Mouse (Mus musculus) heart, adult 2 months (tissue): Measurements from ENCODE around the gene Uba3. TPM values are rescaled to one million over a fixed set of nuclear protein-coding genes. Genes with fewer than 3 reads are reported as not detected.

ENCODE experiments used
- DNase-seq, 2 experiments: peaks; one replicate each; pipeline ENCODE4 v3.0.0; 2021
- H3K27ac ChIP-seq: fragments of 200-600 bp; 2 replicates; pipeline ENCODE4 v1.8.1; 2022
- H3K27me3 ChIP-seq: fragments of 200-500 bp; 2 replicates; pipeline ENCODE4 v1.6.1; 2012; ENCODE audit warnings: mild to moderate bottlenecking, low read length, inconsistent platforms, mixed read lengths; ENCODE audit not compliant: control insufficient read depth, insufficient read depth
- H3K36me3 ChIP-seq: fragments of 200-500 bp; 2 replicates; pipeline ENCODE4 v1.6.1; 2012; ENCODE audit warnings: low read length, inconsistent platforms; ENCODE audit not compliant: control insufficient read depth, insufficient read depth
- H3K4me1 ChIP-seq: fragments of 200-500 bp; 2 replicates; pipeline ENCODE4 v1.6.1; 2011; ENCODE audit warnings: low read length; ENCODE audit not compliant: control insufficient read depth, insufficient read depth
- H3K4me3 ChIP-seq: fragments of 200-600 bp; 2 replicates; pipeline ENCODE4 v1.8.1; 2022
- H3K79me2 ChIP-seq: fragments of 200-500 bp; replicated peaks from 2 replicates; pipeline ENCODE4 v1.6.1; 2012; ENCODE audit warnings: mild to moderate bottlenecking, inconsistent platforms, low read length, moderate library complexity, mixed read lengths; ENCODE audit not compliant: control insufficient read depth, insufficient read depth
- H3K9ac ChIP-seq: fragments of 200-500 bp; 2 replicates; pipeline ENCODE4 v1.6.1; 2012; ENCODE audit warnings: low read depth, mild to moderate bottlenecking, control low read depth, inconsistent platforms, low read length, mixed read lengths
- CTCF ChIP-seq: fragments of 200-600 bp; IDR thresholded peaks from 2 replicates; pipeline ENCODE4 v1.8.1; 2022; ENCODE audit warnings: antibody characterized with exemption, mild to moderate bottlenecking, moderate library complexity
- EP300 ChIP-seq: fragments of 200-500 bp; IDR thresholded peaks from 2 replicates; pipeline ENCODE4 v1.6.1; 2011; ENCODE audit warnings: low read depth, low read length, control low read depth; ENCODE audit not compliant: insufficient read depth
- POLR2A ChIP-seq: fragments of 200-500 bp; IDR thresholded peaks from 2 replicates; pipeline ENCODE4 v1.6.1; 2011; ENCODE audit warnings: mild to moderate bottlenecking, low read depth, low read length, control low read depth; ENCODE audit not compliant: insufficient read depth
- WGBS: fragments of 180-500 bp; shearing (Covaris S2); methylation state at CpG from one replicate; pipeline ENCODE4 v1.1.7; 2018; 5-methylcytosine and 5-hydroxymethylcytosine counted together
- intact Hi-C: fragments of 180-260 bp; cut with DNase I; formaldehyde crosslinking; loops from one replicate; pipeline ENCODE4 v1.15.1; 2025
- polyA plus RNA-seq: library from polyadenylated mRNA; depleted of rRNA; stranded (reverse); fragments of >200 nt; gene quantifications from 2 replicates; pipeline ENCODE4 v1.2.3, GENCODE M21; 2012
- total RNA-seq, 2 experiments: library from RNA; stranded (reverse); gene quantifications; 2 replicates each; pipeline ENCODE4 v1.2.3; 2021

Uba3 gene
- total and polyA plus RNA-seq, 3 experiments: 20.0 to 59.3 (median 55.2) TPM

GRCm38 (mm10) chr6:97150156-97150555 lies 55.3 kb downstream of the Uba3 start:
- peaks cover 3% of the 10 kb centered on the region for H3K4me1 ChIP-seq
- no peak for DNase-seq
- H3K9ac ChIP-seq: no peak overlapping the region
- H3K4me3 ChIP-seq: no peak overlapping the region
- TF ChIP-seq EP300 (no peak), CTCF (peak; percentile 49)
- no peaks in the 10 kb centered on the region for H3K79me2 ChIP-seq
- H3K27ac ChIP-seq: no peak overlapping the region
- no peaks in the 10 kb centered on the region for H3K27me3 ChIP-seq
- WGBS: 84% methylated on average over 6 of the region's 6 CpGs
- H3K36me3 ChIP-seq: 0 out of 2 replicates have a peak, but pooled peaks cover 3% of the 10 kb centered on the region
- intact Hi-C loops: no loop called here

DNA sequence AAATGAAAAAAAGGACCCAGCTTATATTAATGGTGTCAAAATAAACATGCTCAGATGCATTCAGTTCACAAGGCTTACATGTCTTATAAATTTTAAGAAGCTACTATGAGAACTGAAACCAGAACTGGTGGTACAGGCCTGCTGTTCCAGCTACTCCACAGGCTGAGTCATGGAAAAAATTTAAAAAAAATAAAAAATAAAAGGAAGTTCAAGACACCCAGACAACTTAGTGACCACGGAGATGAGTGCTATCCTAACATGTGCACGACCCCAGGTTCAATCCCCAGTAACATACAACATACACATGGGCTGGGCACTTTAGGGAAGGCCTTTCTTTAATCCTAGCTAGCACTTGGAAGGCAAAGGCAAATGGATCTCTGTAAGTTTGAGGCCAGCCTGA lies 55.7 kb downstream of the Uba3 start:
- Histone ChIP-seq H3K4me1 (peaks cover 4% of the 10 kb centered on the region), H3K79me2 (no peaks in the 10 kb centered on the region), H3K27me3 (no peaks in the 10 kb centered on the region), H3K4me3 (no peak overlapping the region), H3K9ac (no peak overlapping the region), H3K36me3 (peaks cover 7% of the 10 kb centered on the region), H3K27ac (peak overlapping the region; percentile 96; the same call in 1 of the 2 replicates)
- intact Hi-C loops: loop anchor here (2.0 to 10.0 kb wide), 4 partner anchors 29 to 373 kb away; partner anchors contain the start of genes Arl6ip5 and Tmf1
- DNase-seq: no peak
- 54% methylated on average over 2 of the region's 2 CpGs for WGBS
- TF ChIP-seq CTCF (no peak), POLR2A (no peak), EP300 (no peak)

DNA sequence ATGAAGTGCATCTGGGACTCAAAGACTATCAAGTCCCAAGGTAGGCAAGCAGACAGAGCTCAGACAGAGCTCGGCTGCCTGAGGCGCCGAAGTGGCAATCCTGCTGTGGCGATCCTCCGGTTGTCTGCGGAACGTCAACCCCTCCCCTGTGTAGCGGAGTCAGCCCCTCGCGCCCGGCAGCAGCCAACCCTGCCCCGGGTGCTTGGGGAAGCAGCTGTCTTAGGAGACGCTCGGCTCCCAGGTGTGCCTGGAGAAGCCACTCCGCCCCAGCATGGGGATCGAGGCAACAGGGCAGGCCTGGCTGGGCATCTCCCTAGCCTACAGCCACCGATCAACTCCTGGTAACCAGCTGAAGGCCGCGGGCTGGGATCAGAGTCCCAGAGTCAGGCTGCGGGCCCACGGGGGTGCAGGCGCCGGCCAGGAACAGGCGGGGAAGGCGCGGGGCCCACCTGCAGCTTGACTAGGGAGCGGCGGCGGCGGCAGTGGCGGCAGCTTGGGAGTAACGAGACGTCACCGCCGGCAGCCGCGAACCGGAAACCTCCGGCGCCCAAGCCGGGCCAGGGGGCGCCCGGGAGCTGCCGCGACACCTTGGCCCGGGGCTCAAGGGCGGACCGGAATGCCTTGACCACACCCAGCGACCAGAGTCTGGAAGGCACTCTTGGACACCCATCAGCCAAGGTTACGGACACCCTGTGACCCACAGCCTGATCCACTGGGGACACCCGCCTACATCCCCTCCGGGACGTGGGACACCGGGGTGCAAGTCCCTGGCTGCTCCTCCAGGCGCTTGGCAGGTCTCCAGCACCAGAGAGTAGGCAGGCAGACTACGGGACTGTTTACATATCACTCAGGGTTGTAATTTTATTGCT lies 56.8 kb downstream of the Uba3 start, which contains the start of gene Eogt:
TSS of gene Eogt (minus strand) at position 800 of the 869 bp plus-strand sequence.
- intact Hi-C loops: loop anchor here (2.0 to 10.0 kb wide), 4 partner anchors 30 to 374 kb away; partner anchors contain the start of genes Arl6ip5 and Tmf1

DNA sequence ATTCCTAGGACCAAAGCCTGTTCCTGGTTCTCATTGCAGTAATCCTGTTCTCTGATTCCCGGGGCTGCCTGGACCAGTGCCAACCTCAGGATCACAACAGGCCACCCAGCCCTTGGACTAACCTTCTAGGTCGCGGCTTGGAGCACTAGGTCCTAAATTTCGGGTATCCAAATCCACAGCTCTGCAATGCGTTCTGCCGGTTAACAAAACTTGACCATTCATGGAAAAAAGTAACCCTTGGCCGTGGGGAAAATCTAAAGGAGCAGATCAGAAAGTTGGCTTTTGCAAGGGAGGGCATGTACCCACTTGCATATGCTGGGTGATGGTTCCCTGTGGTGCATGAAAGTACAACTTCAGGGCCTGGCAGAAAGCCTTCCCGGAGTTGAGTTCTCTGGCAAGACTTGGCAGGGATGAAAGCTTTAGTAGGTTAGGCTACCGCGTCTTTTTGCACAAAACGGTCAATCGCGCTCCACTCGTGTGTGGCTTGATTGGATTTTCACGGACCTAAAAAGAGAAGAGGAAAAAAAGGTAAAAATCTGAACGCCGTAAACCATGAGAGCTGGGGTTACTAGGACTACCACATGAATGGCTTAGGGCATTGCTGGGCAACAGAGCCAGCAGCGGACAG lies 57.6 kb downstream of the Uba3 start:
- Histone ChIP-seq H3K79me2 (no peaks in the 10 kb centered on the region), H3K9ac (peak overlapping the region; percentile 93), H3K27ac (peak overlapping the region; percentile 96), H3K4me3 (peak overlapping the region; percentile 87), H3K27me3 (no peaks in the 10 kb centered on the region), H3K36me3 (peaks cover 10% of the 10 kb centered on the region), H3K4me1 (peaks cover 4% of the 10 kb centered on the region)
- 6% methylated on average over 18 of the region's 18 CpGs for WGBS
- intact Hi-C loops: loop anchor here (2.0 to 10.0 kb wide), 4 partner anchors 31 to 374 kb away; partner anchors contain the start of genes Arl6ip5 and Tmf1
- DNase-seq: peak; percentile 49 to 57
- TF ChIP-seq POLR2A (no peak), EP300 (no peak), CTCF (no peak)

More for the DNA sequence above, 56.8 kb downstream of the Uba3 start, which contains the start of gene Eogt:
- 0 out of 2 replicates have a peak, but pooled peaks have one; percentile 41 for TF ChIP-seq EP300
- TF ChIP-seq CTCF: peak; percentile 78
- 0 out of 2 replicates have a peak, but pooled peaks have one; percentile 16 for TF ChIP-seq POLR2A
- H3K36me3 ChIP-seq: peaks cover 10% of the 10 kb centered on the region
- peak within 1 kb of the TSS; percentile 93 for H3K9ac ChIP-seq
- peak within 1 kb of the TSS; percentile 96 for H3K27ac ChIP-seq
- no peaks in the 10 kb centered on the region for H3K79me2 ChIP-seq
- peak within 1 kb of the TSS; percentile 87 for H3K4me3 ChIP-seq
- WGBS: 1% methylated on average over 56 of the region's 56 CpGs
- peak; percentile 91 to 93 for DNase-seq
- no peaks in the 10 kb centered on the region for H3K27me3 ChIP-seq
- peaks cover 4% of the 10 kb centered on the region for H3K4me1 ChIP-seq

GRCm38 (mm10) chr6:97145156-97145555 lies 60.3 kb downstream of the Uba3 start:
- peaks cover 10% of the 10 kb centered on the region for H3K36me3 ChIP-seq
- H3K9ac ChIP-seq: no peak overlapping the region
- peak overlapping the region; percentile 0; the same call in 1 of the 2 replicates for H3K27ac ChIP-seq
- intact Hi-C loops: loop anchor here (5.0 to 10.0 kb wide), 3 partner anchors 67 to 377 kb away; partner anchors contain the start of gene Arl6ip5
- H3K79me2 ChIP-seq: no peaks in the 10 kb centered on the region
- no peak overlapping the region for H3K4me3 ChIP-seq
- DNase-seq: peak; percentile 76 to 82
- H3K4me1 ChIP-seq: peaks cover 5% of the 10 kb centered on the region
- WGBS: 87% methylated on average over 7 of the region's 7 CpGs
- TF ChIP-seq EP300 (no peak), CTCF (no peak), POLR2A (no peak)
- H3K27me3 ChIP-seq: no peaks in the 10 kb centered on the region
